Mouse (Mus musculus) stomach, postnatal 0 days (tissue): ENCODE measurements around the gene Ankrd11.

ENCODE experiments used
- CTCF ChIP-seq: IDR thresholded peaks from 2 replicates; pipeline ENCODE4 v1.5.1; 2016; ENCODE audit warnings: antibody characterized with exemption, low read depth, mild to moderate bottlenecking, moderate library complexity
- EP300 ChIP-seq: optimal IDR thresholded peaks from 2 replicates; pipeline ENCODE3; 2016; ENCODE audit warnings: antibody characterized with exemption

GRCm38 (mm10) chr8:122836199-122836598 lies 205.9 kb downstream of the Ankrd11 start:
- TF ChIP-seq CTCF (no peak), EP300 (no peak)
